Mouse (Mus musculus) forebrain, embryonic 11.5 days (tissue): ENCODE data around the gene Gdf9. TPM values are rescaled to one million over a fixed set of nuclear protein-coding genes. Genes with fewer than 3 reads are reported as not detected.

Source experiments
- ATAC-seq: fragments of 200-750 bp; cut with Nextera tagmentation; replicated peaks from 2 replicates; pipeline ENCODE4 v1.8.0; 2017; ENCODE audit warnings: moderate TSS enrichment; ENCODE audit not compliant: low FRiP score
- DNase-seq: peaks from one replicate; pipeline ENCODE4 v3.0.0-alpha.2; 2017; ENCODE audit warnings: low spot score
- H3K27ac ChIP-seq: fragments of 300-500 bp; sonication (generic); 2 replicates; pipeline ENCODE4 v1.5.1; 2014; ENCODE audit warnings: low read depth, low read length
- H3K27me3 ChIP-seq: fragments of 300-500 bp; sonication (generic); 2 replicates; pipeline ENCODE4 v1.6.1; 2014; ENCODE audit warnings: mild to moderate bottlenecking, low read length, mixed read lengths; ENCODE audit not compliant: control insufficient read depth, insufficient read depth
- H3K36me3 ChIP-seq: fragments of 300-500 bp; sonication (generic); 2 replicates; pipeline ENCODE4 v1.6.1; 2014; ENCODE audit warnings: mild to moderate bottlenecking, low read length, moderate library complexity, mixed read lengths; ENCODE audit not compliant: control insufficient read depth, insufficient read depth
- H3K4me1 ChIP-seq: fragments of 300-500 bp; sonication (generic); replicated peaks from 2 replicates; pipeline ENCODE4 v1.6.1; 2014; ENCODE audit warnings: low read length, mixed read lengths; ENCODE audit not compliant: control insufficient read depth, insufficient read depth
- H3K4me2 ChIP-seq: fragments of 300-500 bp; sonication (generic); 2 replicates; pipeline ENCODE4 v1.6.1; 2014; ENCODE audit warnings: low read depth, mild to moderate bottlenecking, low read length, moderate library complexity, mixed read lengths; ENCODE audit not compliant: severe bottlenecking
- H3K4me3 ChIP-seq: fragments of 300-500 bp; sonication (generic); 2 replicates; pipeline ENCODE4 v1.5.1; 2014; ENCODE audit warnings: low read depth, low read length
- H3K9ac ChIP-seq: fragments of 300-500 bp; sonication (generic); 2 replicates; pipeline ENCODE4 v1.6.1; 2014; ENCODE audit warnings: low read length
- H3K9me3 ChIP-seq: fragments of 300-500 bp; sonication (generic); 2 replicates; pipeline ENCODE4 v1.6.1; 2016; ENCODE audit warnings: low read length, mixed read lengths; ENCODE audit not compliant: control insufficient read depth
- WGBS: fragments of 180-500 bp; shearing (Covaris S2); extraction: QIAGEN DNeasy Blood & Tissue Kit; methylation state at CpG from one replicate; pipeline ENCODE4 v1.1.7; 2014; 5-methylcytosine and 5-hydroxymethylcytosine counted together
- microRNA-seq: library from miRNA; unstranded; fragments of <30 nt; microRNA quantifications from one replicate; pipeline ENCODE4, GENCODE M21; 2016; ENCODE audit not compliant: insufficient number of aligned reads
- polyA plus RNA-seq: library from polyadenylated mRNA; unstranded; fragments of >200 nt; fragmentation: Nextera tagmentation; extraction: Ambion mirVana; gene quantifications from 2 replicates; pipeline ENCODE4 v1.2.1, GENCODE M21; 2014

Gene Gdf9
- polyA plus RNA-seq, 1 experiment from 2014 or later = 1.2 TPM

GRCm38 (mm10) chr11:53485719-53486118, 54.9 kb downstream of the Gdf9 start:
- H3K4me3 ChIP-seq = no peak overlapping the region
- H3K36me3 ChIP-seq = no peaks in the 10 kb centered on the region
- ATAC-seq (no peak), DNase-seq (no peak)
- no peaks in the 10 kb centered on the region for H3K9me3 ChIP-seq
- peaks cover 5% of the 10 kb centered on the region; the same call in 1 of the 2 replicates for H3K4me1 ChIP-seq
- H3K27me3 ChIP-seq = peaks cover 11% of the 10 kb centered on the region
- WGBS = 53% methylated on average over 3 of the region's 3 CpGs
- no peak overlapping the region for H3K27ac ChIP-seq
- no peak overlapping the region for H3K9ac ChIP-seq
- H3K4me2 ChIP-seq = no peak overlapping the region

GRCm38 (mm10) chr11:53486351-53486750, 55.5 kb downstream of the Gdf9 start:
- Histone ChIP-seq H3K4me2 (no peak overlapping the region), H3K36me3 (no peaks in the 10 kb centered on the region), H3K27ac (no peak overlapping the region), H3K9ac (no peak overlapping the region), H3K4me1 (peaks cover 5% of the 10 kb centered on the region; the same call in 1 of the 2 replicates), H3K4me3 (no peak overlapping the region), H3K27me3 (peaks cover 6% of the 10 kb centered on the region), H3K9me3 (no peaks in the 10 kb centered on the region)
- WGBS = 75% methylated on average over 3 of the region's 3 CpGs
- ATAC-seq (no peak), DNase-seq (no peak)

GRCm38 (mm10) chr11:53486822-53487594, 56.2 kb downstream of the Gdf9 start:
- peaks cover 5% of the 10 kb centered on the region for H3K27me3 ChIP-seq
- no peak overlapping the region for H3K4me3 ChIP-seq
- ATAC-seq (no peak), DNase-seq (peak; percentile 61)
- H3K4me2 ChIP-seq = peak overlapping the region; percentile 35; the same call in 1 of the 2 replicates
- H3K4me1 ChIP-seq = peaks cover 5% of the 10 kb centered on the region; the same call in 1 of the 2 replicates
- H3K9ac ChIP-seq = peak overlapping the region; percentile 37
- H3K27ac ChIP-seq = no peak overlapping the region
- no peaks in the 10 kb centered on the region for H3K9me3 ChIP-seq
- no peaks in the 10 kb centered on the region for H3K36me3 ChIP-seq
- 13% methylated on average over 27 of the region's 27 CpGs for WGBS

Small RNA genes lying within 50 kb of the gene (microRNA-seq; reads per million reads assigned to microRNA genes)
- not detected for gene Mir6920

Other genes starting within 250 kb of the Gdf9 start
- gene Hspa4, start 130.6 kb upstream of the Gdf9 start, polyA plus RNA-seq = 111 and 129 TPM in 2 replicates
- gene Zcchc10, start 106.3 kb upstream of the Gdf9 start, polyA plus RNA-seq = 24.1 and 25.5 TPM in 2 replicates
- gene Aff4, start 80.2 kb upstream of the Gdf9 start, polyA plus RNA-seq = 46.0 and 49.3 TPM in 2 replicates
- not detected in 2 replicates for gene Leap2, start 7.9 kb upstream of the Gdf9 start, polyA plus RNA-seq
- gene Uqcrq, start 192 bp upstream of the Gdf9 start, polyA plus RNA-seq = 564 and 579 TPM in 2 replicates
- not detected in 2 replicates for gene Gm10447, start 26.1 kb downstream of the Gdf9 start, polyA plus RNA-seq
- 1.1 and 1.8 TPM in 2 replicates for gene Shroom1, start 26.2 kb downstream of the Gdf9 start, polyA plus RNA-seq
- not detected in 2 replicates for gene Gm9837, start 39.5 kb downstream of the Gdf9 start, polyA plus RNA-seq
- not detected in 2 replicates for gene Gm9945, start 49.1 kb downstream of the Gdf9 start, polyA plus RNA-seq
- gene Sowaha, start 49.3 kb downstream of the Gdf9 start, polyA plus RNA-seq = 0.76 and 0.77 TPM in 2 replicates
- 22.5 and 24.4 TPM in 2 replicates for gene Sept8, start 88.2 kb downstream of the Gdf9 start, polyA plus RNA-seq
- gene Kif3a, start 136.4 kb downstream of the Gdf9 start, polyA plus RNA-seq = 78.6 and 85.6 TPM in 2 replicates
- 1.9 and 2.4 TPM in 2 replicates for gene Il4, start 187.6 kb downstream of the Gdf9 start, polyA plus RNA-seq
- not detected in 2 replicates for gene Il13, start 203.7 kb downstream of the Gdf9 start, polyA plus RNA-seq